Mouse (Mus musculus): ENCODE measurements around the gene Prkcsh.

Gene Prkcsh

DNA sequence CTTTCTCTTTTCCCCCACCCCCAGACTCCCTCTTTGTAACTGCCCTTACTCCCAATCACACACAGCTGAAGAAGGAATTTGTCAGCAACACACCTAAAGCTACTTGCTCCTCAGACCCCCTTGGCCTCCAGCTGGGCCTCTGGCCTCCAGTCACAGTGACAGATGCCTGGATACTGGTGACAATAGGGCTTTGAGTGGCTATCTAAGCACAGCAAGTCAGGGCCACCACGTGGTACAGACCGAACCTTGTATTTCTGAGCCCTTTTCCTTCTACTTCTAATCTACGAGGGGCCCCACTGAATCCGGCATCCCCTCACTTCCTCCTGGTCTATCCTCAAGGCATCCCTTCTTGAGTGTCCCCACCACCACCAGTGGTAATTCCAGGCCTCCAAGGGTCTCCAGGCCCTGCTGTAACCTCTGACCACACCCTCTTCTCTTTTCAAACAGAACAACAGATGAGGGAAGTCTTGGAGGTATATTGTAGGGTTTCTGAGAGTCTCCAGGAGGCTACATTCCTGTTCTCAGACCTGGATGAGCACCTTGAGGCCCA, 47.2 kb downstream of the Prkcsh start:
- no peak for DNase-seq (ENCODE audit: low spot score)

DNA sequence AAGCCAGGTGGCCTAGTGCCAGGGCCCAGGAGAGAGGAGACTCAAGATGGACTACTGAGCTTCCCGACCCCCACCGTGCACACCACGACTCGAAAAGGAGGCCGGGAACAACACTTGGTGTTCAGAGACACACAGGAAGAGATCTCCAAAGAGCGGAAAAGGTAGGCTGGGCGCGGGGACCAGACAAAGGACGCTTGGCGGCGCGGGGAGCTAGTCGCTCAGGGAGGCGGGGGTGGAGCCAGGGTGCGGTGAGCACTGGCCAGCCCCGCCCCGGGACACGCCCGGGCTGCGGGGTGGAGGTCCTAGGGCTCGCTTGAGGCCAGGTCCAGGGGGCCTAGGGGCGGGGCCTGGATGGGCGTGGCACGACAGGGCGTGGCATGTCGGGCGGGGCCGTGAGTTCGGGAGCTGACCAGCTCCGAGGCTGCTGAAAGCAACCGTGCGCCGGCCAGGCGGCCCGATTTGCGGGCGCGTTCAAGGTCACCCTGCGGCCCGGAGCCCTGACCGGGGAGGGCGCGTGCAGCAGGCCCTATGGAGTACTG, 47.8 kb downstream of the Prkcsh start:
- DNase-seq (ENCODE audit: low spot score), result peak; percentile 64

DNA sequence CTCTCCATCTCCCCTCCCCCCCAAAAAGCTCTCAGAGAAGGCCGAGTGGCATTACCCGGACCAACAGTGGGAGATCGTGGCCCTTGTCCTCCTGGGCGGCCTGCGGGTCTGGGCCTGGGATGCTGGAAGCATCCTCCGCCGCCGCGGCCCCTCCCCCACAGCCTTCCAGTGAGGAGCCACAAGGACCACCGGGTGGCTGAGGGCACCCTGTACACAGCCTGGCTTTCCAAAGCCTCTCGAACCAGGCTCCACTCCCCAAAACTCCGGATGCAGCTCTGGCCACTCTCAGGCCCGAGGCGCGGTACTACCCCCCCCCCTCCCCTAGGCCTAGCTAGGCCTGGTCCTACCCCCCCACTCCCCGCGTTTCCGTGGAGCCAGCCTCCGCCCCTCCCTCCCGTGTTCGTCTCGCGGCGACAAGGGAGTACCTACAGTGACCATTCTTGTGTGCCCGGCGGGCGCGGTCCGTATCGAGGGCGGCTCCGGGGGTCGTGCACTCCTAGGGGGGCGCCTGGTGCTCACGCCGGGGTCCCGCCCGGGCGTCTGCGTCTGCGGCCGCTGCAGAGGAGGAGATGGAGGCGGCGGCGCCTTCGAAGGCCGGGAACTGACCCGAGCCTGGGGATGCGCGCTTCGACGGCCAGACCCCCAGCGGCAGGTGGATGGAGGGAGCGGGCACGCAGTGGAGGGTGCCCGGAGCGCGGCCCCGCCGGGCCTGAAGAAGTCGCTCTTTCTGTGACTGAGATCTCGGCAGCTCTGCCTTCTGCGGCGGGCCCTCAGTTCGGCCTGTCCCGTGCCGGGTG, 48.8 kb downstream of the Prkcsh start:
- peak; percentile 40 for DNase-seq (ENCODE audit: low spot score)

DNA sequence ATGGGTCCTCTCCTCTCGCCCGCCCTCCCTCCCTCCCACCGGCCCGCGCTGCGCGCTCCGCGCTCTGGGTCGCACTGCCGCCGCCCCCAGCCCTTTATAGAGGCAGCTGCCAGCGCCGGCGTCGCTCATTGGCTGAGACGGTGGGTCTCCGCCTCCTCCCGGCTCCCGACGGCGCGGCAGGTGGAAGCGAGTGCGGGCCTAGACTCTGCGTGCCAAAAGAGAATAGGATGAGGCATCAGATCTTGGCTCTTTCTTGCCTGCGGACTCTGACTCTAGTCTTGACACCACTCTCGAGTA, 49.3 kb downstream of the Prkcsh start, which contains the start of gene Elavl3:
Gene Elavl3, minus strand, starts transcription at position 66 of the 297 bp plus-strand sequence.
- DNase-seq (ENCODE audit: low spot score), result peak; percentile 75

DNA sequence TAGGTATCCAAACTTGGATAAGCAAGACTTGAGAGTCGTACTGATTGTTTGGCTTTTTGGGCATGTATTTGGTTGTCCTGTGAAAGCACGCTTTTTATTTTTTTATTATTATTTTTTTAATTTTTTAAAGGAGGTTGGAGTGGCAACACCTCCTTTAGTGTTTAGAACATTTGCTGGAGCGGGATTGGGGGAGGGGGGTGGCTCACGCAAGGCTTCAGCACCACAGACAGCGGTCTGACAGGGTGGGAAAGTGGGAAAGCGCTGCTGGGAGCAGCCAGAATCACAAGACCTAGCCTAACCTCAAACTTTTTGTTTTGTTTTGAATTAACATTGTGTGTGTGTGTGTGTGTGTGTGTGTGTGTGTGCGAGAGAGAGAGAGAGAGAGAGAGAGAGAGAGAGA, 51.1 kb downstream of the Prkcsh start:
- no peak for DNase-seq (ENCODE audit: low spot score)

DNA sequence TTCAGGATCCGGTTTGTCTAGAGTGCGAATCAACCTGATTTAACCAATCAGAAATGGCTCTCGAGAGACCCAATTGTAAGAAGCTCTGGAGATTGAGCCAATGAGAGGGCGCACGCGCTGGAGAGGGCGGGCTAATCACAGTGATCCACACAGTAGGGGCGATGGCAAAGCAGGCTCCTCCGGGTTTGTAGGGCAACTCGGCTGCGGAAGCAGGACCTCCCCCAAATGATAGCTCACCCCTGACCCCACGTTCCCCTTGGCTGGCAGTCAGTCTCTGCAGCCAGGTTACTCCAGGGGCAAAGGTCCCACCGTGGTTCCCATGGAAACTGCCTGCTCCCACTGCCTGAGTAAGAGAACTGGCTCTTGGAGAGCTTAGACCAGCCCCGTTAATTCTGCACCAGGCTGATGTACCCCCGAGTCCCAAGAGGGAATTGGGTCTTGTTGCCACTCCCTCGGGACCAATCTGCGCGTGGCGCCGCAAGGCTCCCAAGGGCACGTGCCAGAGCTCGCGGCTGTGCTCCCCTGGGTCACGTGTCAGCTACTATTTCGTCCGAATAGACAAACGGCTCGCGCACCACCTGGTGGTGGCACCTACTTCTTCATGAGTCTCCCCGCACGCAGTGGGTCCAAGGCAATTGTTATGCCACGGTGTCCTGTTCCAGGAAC, 51.9 kb downstream of the Prkcsh start:
- DNase-seq (ENCODE audit: low spot score), result peak; percentile 83

DNA sequence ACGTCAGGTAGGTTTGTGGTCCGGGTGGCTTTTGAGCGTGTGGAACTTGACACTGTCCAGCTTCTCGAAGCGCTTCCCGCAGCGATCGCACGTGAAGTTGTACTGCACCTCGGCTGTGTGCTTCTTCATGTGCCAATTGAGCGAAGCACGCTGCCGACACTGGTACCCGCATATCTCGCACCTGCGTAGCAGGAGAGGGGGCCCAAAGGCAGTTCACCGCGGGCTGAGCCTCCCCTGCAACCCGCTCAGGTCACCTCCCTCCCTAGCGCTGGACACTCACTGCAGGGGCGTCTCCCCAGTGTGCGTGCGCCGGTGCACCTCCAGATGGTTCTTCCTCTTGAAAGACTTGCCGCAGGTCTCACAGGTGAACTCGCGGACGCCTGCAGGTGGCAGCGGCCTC, 53.1 kb downstream of the Prkcsh start:
- no peak for DNase-seq (ENCODE audit: low spot score)

DNA sequence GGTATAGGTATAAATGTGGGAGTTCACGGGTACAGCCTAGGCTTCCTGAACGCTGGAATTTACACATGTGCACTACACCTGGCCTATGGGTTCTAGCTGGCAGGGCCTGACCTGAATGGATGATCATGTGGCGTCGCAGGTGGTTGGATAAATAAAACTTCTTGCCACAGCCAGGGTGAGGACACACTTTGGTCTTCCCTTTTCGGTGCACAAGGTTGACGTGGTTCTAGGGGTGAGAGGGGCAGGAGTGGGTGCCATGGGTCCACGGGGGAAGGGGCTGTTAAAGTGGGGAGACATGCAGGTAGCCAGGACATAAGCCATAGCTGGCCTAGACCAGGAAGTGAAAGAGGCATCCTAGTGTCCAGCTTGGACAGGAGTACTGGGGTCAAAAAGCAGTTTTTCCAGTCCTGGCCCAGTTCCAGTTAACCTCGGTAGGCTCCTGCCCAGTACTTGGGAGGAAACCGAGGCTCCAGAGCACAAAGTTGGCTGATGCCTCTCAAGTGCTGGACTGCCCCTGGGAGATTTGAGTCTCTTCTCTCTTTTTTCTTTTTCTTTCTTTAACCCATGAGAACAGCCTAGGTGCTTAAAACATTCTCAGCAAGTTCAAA, 53.8 kb downstream of the Prkcsh start:
- no peak for DNase-seq (ENCODE audit: low spot score)

DNA sequence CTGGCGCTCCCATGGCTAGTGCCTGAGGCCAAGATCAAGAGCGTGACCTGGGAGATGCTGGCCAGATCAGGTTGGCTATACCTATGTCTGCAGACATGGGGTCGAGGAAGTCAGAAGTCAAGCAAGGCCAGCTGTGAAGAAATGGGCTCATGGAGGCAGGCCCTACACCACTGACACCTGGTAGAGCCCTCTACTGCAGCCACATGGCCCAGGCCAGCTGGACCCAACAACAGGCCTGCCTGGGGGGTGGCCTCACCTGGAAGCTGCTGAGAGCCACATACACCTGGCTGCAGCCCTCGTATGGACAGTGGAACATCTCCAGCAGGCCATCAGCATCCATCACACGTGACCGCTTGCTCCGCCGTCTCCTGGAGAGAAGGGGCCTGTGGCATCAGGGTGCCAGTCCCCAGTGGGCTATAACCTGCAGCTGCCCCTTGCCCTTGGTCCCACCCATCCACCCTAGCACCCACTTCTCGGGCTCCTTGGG, 54.5 kb downstream of the Prkcsh start:
- no peak for DNase-seq (ENCODE audit: low spot score)

DNA sequence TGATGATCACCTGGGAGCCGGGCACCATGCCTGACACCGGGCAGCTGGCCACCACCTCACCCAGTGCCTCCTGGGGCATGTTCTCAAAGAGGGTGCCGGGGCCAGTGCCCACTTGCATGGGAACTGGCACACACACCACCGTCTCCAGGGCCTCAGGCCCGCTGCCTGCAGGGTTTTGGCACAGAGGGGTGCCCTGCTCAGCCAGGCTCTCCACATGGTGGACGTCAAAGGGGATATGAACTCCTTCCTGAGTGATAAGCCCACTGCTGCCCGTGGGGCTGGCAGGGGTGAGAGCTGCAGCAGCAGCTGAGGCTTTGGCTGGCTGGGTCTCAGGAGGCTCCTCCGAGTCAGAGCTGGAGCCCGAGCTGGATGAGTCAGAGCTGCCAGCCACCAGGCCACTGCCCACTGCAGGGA, 55.4 kb downstream of the Prkcsh start:
- peak; percentile 60 for DNase-seq (ENCODE audit: low spot score)

DNA sequence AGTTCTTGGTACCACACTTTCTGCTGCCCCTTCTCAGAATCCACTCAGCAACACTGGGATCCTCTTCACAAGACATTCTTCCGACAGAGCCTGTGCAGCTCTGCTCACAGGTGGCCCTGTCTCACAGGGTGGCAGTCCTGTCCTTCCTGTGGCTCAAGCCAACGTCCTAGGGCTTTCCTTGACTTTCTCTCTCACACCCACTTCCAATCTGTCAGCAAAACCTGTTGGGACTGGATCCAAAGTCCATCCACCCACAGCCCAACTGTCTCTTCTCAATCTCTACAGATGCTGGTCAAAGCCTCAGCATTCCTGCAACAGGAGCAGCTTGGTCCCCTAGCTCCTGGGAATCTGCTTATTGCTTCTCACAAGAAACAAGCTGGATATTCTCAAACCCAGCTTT, 58.7 kb downstream of the Prkcsh start:
- DNase-seq (ENCODE audit: low spot score), result no peak
